Mouse (Mus musculus) forebrain, embryonic 13.5 days (tissue): ENCODE measurements around the gene Snrpd2. TPM values are rescaled to one million over a fixed set of nuclear protein-coding genes. Genes with fewer than 3 reads are reported as not detected.

Experiments used
- ATAC-seq: fragments of 200-750 bp; cut with Nextera tagmentation; 2 replicates; pipeline ENCODE4 v1.8.0; 2017
- H3K27ac ChIP-seq: fragments of 300-500 bp; sonication (generic); 2 replicates; pipeline ENCODE4 v1.5.1; 2015; ENCODE audit warnings: inconsistent platforms, mild to moderate bottlenecking, moderate library complexity
- H3K27me3 ChIP-seq: fragments of 300-500 bp; sonication (generic); 2 replicates; pipeline ENCODE4 v1.6.1; 2015; ENCODE audit warnings: mild to moderate bottlenecking, inconsistent platforms
- H3K36me3 ChIP-seq: fragments of 300-500 bp; sonication (generic); 2 replicates; pipeline ENCODE4 v1.6.1; 2015; ENCODE audit warnings: mild to moderate bottlenecking, inconsistent platforms; ENCODE audit not compliant: poor library complexity, severe bottlenecking
- H3K4me1 ChIP-seq: fragments of 300-500 bp; sonication (generic); 2 replicates; pipeline ENCODE4 v1.6.1; 2015; ENCODE audit warnings: inconsistent platforms
- H3K4me2 ChIP-seq: fragments of 300-500 bp; sonication (generic); 2 replicates; pipeline ENCODE4 v1.6.1; 2015; ENCODE audit warnings: inconsistent platforms, mild to moderate bottlenecking, moderate library complexity
- H3K4me3 ChIP-seq: fragments of 300-500 bp; sonication (generic); 2 replicates; pipeline ENCODE4 v1.5.1; 2015; ENCODE audit warnings: mild to moderate bottlenecking, inconsistent platforms
- H3K9ac ChIP-seq: fragments of 300-500 bp; sonication (generic); 2 replicates; pipeline ENCODE4 v1.6.1; 2015; ENCODE audit warnings: mild to moderate bottlenecking, inconsistent platforms
- H3K9me3 ChIP-seq: fragments of 300-500 bp; sonication (generic); replicated peaks from 2 replicates; pipeline ENCODE4 v1.6.1; 2016; ENCODE audit warnings: inconsistent platforms
- WGBS: fragments of 180-500 bp; shearing (Covaris S2); methylation state at CpG from one replicate; pipeline ENCODE4 v1.1.7; 2015; 5-methylcytosine and 5-hydroxymethylcytosine counted together
- microRNA counts: library from miRNA; unstranded; fragments of <30 nt; microRNA quantifications from one replicate; lab custom pipeline; 2016
- microRNA-seq: library from miRNA; unstranded; fragments of <30 nt; microRNA quantifications from one replicate; pipeline ENCODE4, GENCODE M21; 2016
- polyA plus RNA-seq: library from polyadenylated mRNA; unstranded; fragments of >200 nt; fragmentation: Nextera tagmentation; extraction: Ambion mirVana; gene quantifications from 2 replicates; pipeline ENCODE4 v1.2.1, GENCODE M21; 2015

Gene Snrpd2
- polyA plus RNA-seq, 1 experiment from 2014 or later, result 164 TPM

DNA sequence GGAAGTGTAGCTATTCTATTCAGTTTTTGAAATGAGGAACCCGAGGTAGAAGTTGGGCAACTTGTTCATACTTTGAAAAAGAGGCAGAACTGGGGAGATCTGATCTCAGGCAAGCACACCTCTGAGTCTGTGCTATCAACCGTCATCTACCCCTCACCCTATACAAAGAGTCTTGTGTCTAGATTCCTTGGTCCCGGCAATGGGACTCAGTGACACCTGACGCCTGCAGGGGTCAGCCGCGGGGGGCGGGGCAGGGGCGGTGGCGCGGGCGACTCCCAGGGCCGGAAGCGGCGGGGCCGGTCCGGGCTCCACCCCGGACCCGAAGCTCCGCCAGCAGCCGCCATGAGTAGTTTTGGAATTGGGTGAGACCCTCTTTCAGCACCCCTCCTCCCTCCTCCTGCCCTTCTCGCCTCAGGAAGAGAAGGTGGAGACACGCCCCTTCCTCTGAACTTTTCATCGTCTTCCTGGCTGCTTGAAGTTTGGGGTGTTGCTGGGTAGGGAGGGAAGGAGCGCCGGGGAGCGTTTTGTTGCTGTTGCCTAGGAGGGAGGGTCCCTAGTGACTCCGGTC, 31.4 kb downstream of the Snrpd2 start:
- no peak for ATAC-seq
- H3K4me1 ChIP-seq, result peaks cover 60% of the 10 kb centered on the region
- peaks cover 20% of the 10 kb centered on the region for H3K36me3 ChIP-seq
- no peaks in the 10 kb centered on the region; the same call in 1 of the 2 replicates for H3K9me3 ChIP-seq
- peaks cover 43% of the 10 kb centered on the region for H3K27me3 ChIP-seq
- peak overlapping the region; percentile 65 for H3K9ac ChIP-seq
- peak overlapping the region; percentile 48 for H3K4me3 ChIP-seq
- WGBS, result 1% methylated on average over 20 of the region's 27 CpGs
- peak overlapping the region; percentile 66 for H3K4me2 ChIP-seq
- no peak overlapping the region for H3K27ac ChIP-seq

- ATAC-seq, result 0 out of 2 replicates have a peak, but pooled peaks have one; percentile 6
- H3K4me2 ChIP-seq, result peak overlapping the region; percentile 46; the same call in 1 of the 2 replicates
- H3K9me3 ChIP-seq, result no peaks in the 10 kb centered on the region
- peaks cover 37% of the 10 kb centered on the region for H3K36me3 ChIP-seq
- no peak overlapping the region for H3K4me3 ChIP-seq
- peak overlapping the region; percentile 90 for H3K27ac ChIP-seq
- WGBS, result 72% methylated on average over 2 of the region's 2 CpGs
- H3K9ac ChIP-seq, result 0 out of 2 replicates have a peak overlapping the region, but pooled peaks have one; percentile 43
- H3K4me1 ChIP-seq, result peaks cover 45% of the 10 kb centered on the region
- peaks cover 15% of the 10 kb centered on the region for H3K27me3 ChIP-seq
Measured at GRCm38 (mm10) chr7:19184250-19184649, 34.7 kb downstream of the Snrpd2 start.

GRCm38 (mm10) chr7:19184758-19185157, 35.2 kb downstream of the Snrpd2 start:
- H3K9me3 ChIP-seq, result no peaks in the 10 kb centered on the region
- peaks cover 40% of the 10 kb centered on the region for H3K4me1 ChIP-seq
- H3K4me3 ChIP-seq, result no peak overlapping the region
- ATAC-seq, result peak; percentile 58; the same call in 1 of the 2 replicates
- 45% methylated on average over 6 of the region's 6 CpGs for WGBS
- H3K4me2 ChIP-seq, result peak overlapping the region; percentile 46
- H3K36me3 ChIP-seq, result peaks cover 38% of the 10 kb centered on the region
- H3K27me3 ChIP-seq, result peaks cover 10% of the 10 kb centered on the region
- H3K9ac ChIP-seq, result peak overlapping the region; percentile 43; the same call in 1 of the 2 replicates
- peak overlapping the region; percentile 90 for H3K27ac ChIP-seq

GRCm38 (mm10) chr7:19194676-19195075, 45.2 kb downstream of the Snrpd2 start:
- ATAC-seq, result no peak
- no peaks in the 10 kb centered on the region for H3K27me3 ChIP-seq
- no peak overlapping the region for H3K4me2 ChIP-seq
- H3K36me3 ChIP-seq, result peaks cover 74% of the 10 kb centered on the region
- H3K27ac ChIP-seq, result no peak overlapping the region
- WGBS, result 98% methylated on average over 4 of the region's 4 CpGs
- H3K4me1 ChIP-seq, result no peaks in the 10 kb centered on the region
- H3K9me3 ChIP-seq, result 0 out of 2 replicates have a peak, but pooled peaks cover 7% of the 10 kb centered on the region
- H3K4me3 ChIP-seq, result no peak overlapping the region
- H3K9ac ChIP-seq, result no peak overlapping the region

DNA sequence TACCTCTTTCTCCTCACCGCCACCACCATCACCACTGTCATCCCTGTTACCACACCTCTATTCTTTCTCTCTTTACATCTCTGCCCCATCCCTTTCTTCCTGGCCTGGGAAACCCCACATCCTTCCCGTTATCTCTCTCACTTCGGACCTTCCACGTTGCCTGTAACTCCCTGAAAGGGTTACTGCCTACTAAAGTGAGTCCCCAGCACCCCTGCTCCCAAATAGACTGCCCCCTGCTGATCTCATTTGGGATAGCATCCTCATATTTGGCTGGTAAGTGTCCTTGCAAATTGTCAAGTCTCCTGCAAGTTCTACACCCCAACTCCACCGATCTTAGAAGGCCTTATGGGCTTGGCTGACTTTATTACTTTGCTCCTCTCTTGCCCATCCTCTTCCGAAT, 47.2 kb downstream of the Snrpd2 start:
- Histone ChIP-seq H3K9me3 (0 out of 2 replicates have a peak, but pooled peaks cover 7% of the 10 kb centered on the region), H3K36me3 (peaks cover 76% of the 10 kb centered on the region), H3K4me3 (no peak overlapping the region), H3K9ac (no peak overlapping the region), H3K27ac (no peak overlapping the region), H3K27me3 (no peaks in the 10 kb centered on the region), H3K4me1 (no peaks in the 10 kb centered on the region), H3K4me2 (no peak overlapping the region)
- ATAC-seq, result no peak
- WGBS, result 65% methylated on average over 6 of the region's 6 CpGs

DNA sequence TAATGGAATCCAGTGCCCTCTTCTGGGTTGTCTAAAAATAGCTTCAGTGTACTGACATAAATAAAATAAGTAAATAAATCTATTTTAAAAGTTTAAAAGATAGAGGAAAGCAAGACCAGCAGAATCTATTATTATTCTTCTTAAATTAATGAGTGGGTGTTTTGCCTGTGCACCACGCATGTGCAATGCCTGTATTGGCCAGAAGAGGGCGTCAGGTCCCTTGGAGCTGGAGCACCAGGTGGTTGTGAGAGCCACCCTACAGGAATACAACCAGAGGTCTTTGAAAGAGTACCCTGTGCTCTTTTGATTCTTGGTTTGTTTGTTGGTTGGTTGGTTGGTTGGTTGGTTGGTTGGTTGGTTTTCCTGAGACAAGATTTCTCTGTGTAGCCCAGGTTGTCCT, 48.5 kb downstream of the Snrpd2 start:
- no peak for ATAC-seq
- Histone ChIP-seq H3K27me3 (no peaks in the 10 kb centered on the region), H3K9ac (no peak overlapping the region), H3K4me3 (no peak overlapping the region), H3K4me1 (no peaks in the 10 kb centered on the region), H3K36me3 (peaks cover 77% of the 10 kb centered on the region), H3K4me2 (no peak overlapping the region), H3K9me3 (0 out of 2 replicates have a peak, but pooled peaks cover 7% of the 10 kb centered on the region), H3K27ac (no peak overlapping the region)
- 33% methylated on average over 2 of the region's 2 CpGs for WGBS

DNA sequence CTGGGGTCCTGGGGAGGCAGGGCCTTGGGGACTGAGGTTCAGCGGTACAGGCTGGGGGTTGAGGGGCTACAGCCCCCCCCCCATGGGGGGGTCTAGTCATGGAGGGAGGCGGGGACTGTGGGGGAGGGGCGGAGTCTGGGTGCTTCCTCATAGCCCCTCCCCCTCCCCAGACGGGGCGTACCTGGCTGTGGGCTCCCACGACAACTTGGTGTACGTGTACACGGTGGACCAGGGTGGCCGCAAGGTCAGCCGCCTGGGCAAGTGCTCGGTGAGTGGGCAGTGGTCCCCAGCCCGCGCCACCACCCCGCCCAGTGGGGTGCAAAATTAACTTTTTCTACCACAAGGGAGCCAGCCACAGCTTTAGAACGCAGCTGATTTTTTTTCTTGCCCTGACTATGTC, 52.1 kb downstream of the Snrpd2 start:
- Histone ChIP-seq H3K4me2 (no peak overlapping the region), H3K9me3 (no peaks in the 10 kb centered on the region), H3K27me3 (no peaks in the 10 kb centered on the region), H3K36me3 (peaks cover 70% of the 10 kb centered on the region), H3K27ac (no peak overlapping the region), H3K4me3 (no peak overlapping the region), H3K4me1 (no peaks in the 10 kb centered on the region), H3K9ac (no peak overlapping the region)
- WGBS, result 67% methylated on average over 15 of the region's 15 CpGs
- ATAC-seq, result no peak

DNA sequence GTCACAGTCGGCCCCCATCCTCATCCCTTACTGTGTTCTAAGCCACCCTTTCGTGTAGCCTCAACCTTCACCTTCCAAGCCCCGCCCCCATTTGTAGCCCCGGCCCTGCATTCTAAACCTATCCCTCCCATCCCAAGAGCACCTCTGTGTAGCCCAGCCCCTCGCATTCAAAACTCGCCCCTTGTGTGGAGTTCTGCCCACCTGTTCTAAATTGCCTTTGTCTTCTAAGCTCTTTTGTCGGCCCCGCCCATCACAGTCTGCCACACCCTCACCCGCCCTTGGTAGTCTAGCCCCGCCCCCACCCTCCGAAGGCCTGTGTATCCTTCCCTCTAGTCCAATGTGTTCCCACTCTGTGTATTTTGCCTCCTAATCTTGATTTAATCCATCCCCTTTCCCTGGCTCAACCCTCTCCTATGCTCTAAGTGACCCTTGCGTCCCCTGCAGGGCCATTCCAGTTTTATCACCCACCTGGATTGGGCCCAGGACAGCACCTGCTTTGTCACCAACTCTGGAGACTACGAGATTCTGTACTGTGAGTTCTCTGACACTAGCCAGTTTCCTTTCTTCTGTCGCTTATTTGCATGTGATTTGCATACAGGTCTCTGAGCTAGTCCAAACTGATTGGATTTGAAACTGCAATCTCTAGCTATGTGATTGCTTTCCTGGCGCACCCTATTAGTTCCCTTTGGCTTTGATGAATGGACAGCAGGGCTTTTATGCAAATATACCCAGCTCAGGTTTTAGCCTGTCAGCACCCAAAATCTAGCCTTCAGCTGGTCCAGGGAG, 52.7 kb downstream of the Snrpd2 start:
- H3K27ac ChIP-seq, result no peak overlapping the region
- 0 out of 2 replicates have a peak, but pooled peaks have one; percentile 19 for ATAC-seq
- 64% methylated on average over 15 of the region's 15 CpGs for WGBS
- no peak overlapping the region for H3K9ac ChIP-seq
- H3K4me3 ChIP-seq, result no peak overlapping the region
- no peaks in the 10 kb centered on the region for H3K9me3 ChIP-seq
- H3K4me2 ChIP-seq, result no peak overlapping the region
- H3K36me3 ChIP-seq, result peaks cover 69% of the 10 kb centered on the region
- no peaks in the 10 kb centered on the region for H3K27me3 ChIP-seq
- no peaks in the 10 kb centered on the region for H3K4me1 ChIP-seq

MicroRNAs encoded within 50 kb of the gene (microRNA counts, 519-probe panel; counts per million panel counts)
- 177 counts per million, percentile 53 among the panel's probes with 10 or more counts for microRNA mmu-miR-330 (lab: Ali Mortazavi, UCI)

Small RNA genes lying within 50 kb of the gene (microRNA-seq; reads per million reads assigned to microRNA genes)
- gene Mir330, result 458 reads per million, percentile 70 among the genes with 10 or more reads in this experiment

Other genes with a start within 250 kb of the Snrpd2 start
- gene Ccdc61, start 239.3 kb upstream of the Snrpd2 start, polyA plus RNA-seq, result 25.6 and 27.9 TPM in 2 replicates
- gene Nova2, start 223.8 kb upstream of the Snrpd2 start, polyA plus RNA-seq, result 12.3 and 13.7 TPM in 2 replicates
- 0.68 and 0.69 TPM in 2 replicates for gene Nanos2, start 162.3 kb upstream of the Snrpd2 start, polyA plus RNA-seq
- 2.8 TPM in 2 replicates for gene Mypop, start 158.5 kb upstream of the Snrpd2 start, polyA plus RNA-seq
- 22.1 and 23.3 TPM in 2 replicates for gene Irf2bp1, start 145.7 kb upstream of the Snrpd2 start, polyA plus RNA-seq
- gene Foxa3, start 126.2 kb upstream of the Snrpd2 start, polyA plus RNA-seq, result not detected in 2 replicates
- 34.3 and 36.7 TPM in 2 replicates for gene Sympk, start 125.3 kb upstream of the Snrpd2 start, polyA plus RNA-seq
- not detected in 2 replicates for gene Rsph6a, start 95.0 kb upstream of the Snrpd2 start, polyA plus RNA-seq
- gene Dmwd, start 73.5 kb upstream of the Snrpd2 start, polyA plus RNA-seq, result 20.6 and 22.6 TPM in 2 replicates
- 8.3 and 9.4 TPM in 2 replicates for gene Dmpk, start 65.9 kb upstream of the Snrpd2 start, polyA plus RNA-seq
- gene Six5, start 55.1 kb upstream of the Snrpd2 start, polyA plus RNA-seq, result 3.5 and 4.1 TPM in 2 replicates
- gene Gm4969, start 31.4 kb upstream of the Snrpd2 start, polyA plus RNA-seq, result 1.2 and 1.4 TPM in 2 replicates
- gene Fbxo46, start 29.9 kb upstream of the Snrpd2 start, polyA plus RNA-seq, result 19.1 and 22.2 TPM in 2 replicates
- gene Qpctl, start 431 bp upstream of the Snrpd2 start, polyA plus RNA-seq, result 16.5 and 17.7 TPM in 2 replicates
- 5.2 and 6.6 TPM in 2 replicates for gene Gipr, start 16.4 kb downstream of the Snrpd2 start, polyA plus RNA-seq
- 6.4 and 7.0 TPM in 2 replicates for gene Eml2, start 26.7 kb downstream of the Snrpd2 start, polyA plus RNA-seq
- 1.2 and 1.3 TPM in 2 replicates for gene Gpr4, start 62.8 kb downstream of the Snrpd2 start, polyA plus RNA-seq
- 42.1 and 47.5 TPM in 2 replicates for gene Opa3, start 78.6 kb downstream of the Snrpd2 start, polyA plus RNA-seq
- gene Vasp, start 122.1 kb downstream of the Snrpd2 start, polyA plus RNA-seq, result 31.0 and 32.7 TPM in 2 replicates
- 0.18 and 0.80 TPM in 2 replicates for gene Ppm1n, start 130.3 kb downstream of the Snrpd2 start, polyA plus RNA-seq
- 87.9 and 92.4 TPM in 2 replicates for gene Rtn2, start 132.9 kb downstream of the Snrpd2 start, polyA plus RNA-seq
- 0.06 TPM in 1 of 2 replicates, not detected in the other for gene Fosb, start 160.3 kb downstream of the Snrpd2 start, polyA plus RNA-seq
- 88.0 and 96.4 TPM in 2 replicates for gene Ercc1, start 195.1 kb downstream of the Snrpd2 start, polyA plus RNA-seq
- gene Cd3eap, start 209.8 kb downstream of the Snrpd2 start, polyA plus RNA-seq, result 21.4 and 23.2 TPM in 2 replicates
- gene Ppp1r13l, start 210.0 kb downstream of the Snrpd2 start, polyA plus RNA-seq, result 3.6 and 4.1 TPM in 2 replicates
- 20.4 and 24.9 TPM in 2 replicates for gene Ercc2, start 232.3 kb downstream of the Snrpd2 start, polyA plus RNA-seq